Mouse (Mus musculus): ENCODE results near the gene Alk. TPM values are rescaled to one million over a fixed set of nuclear protein-coding genes. Genes with fewer than 3 reads are reported as not detected.

Alk gene
- polyA plus RNA-seq, 1 experiment from 2014 or later, result 0.03 TPM

DNA sequence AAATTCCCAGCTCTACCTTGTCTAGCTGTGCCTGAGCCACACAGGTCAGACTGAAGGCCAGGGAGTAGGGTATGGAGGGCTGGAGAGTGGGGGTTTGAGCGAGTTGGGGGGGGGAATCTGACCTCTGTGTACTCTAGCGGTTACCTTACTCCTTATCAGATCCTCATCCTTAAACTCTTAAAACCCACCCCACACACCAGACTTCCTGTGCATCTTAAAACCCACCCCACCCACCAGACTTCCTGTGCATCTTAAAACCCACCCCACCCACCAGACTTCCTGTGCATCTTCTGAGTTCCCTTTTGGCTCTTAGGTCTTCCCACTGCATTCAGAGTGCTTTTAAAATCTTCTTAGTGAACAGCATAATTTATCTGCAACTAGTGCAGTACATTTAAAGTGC, 422.0 kb downstream of the Alk start:
- Histone ChIP-seq H3K27ac (ENCODE audit: low read depth) (no peak overlapping the region), H3K9me3 (ENCODE audit: low read depth, low read length) (no peaks in the 10 kb centered on the region), H3K4me3 (ENCODE audit: low read depth, low read length) (no peak overlapping the region), H3K4me2 (no peak overlapping the region), H3K36me3 (ENCODE audit: insufficient read depth) (no peaks in the 10 kb centered on the region), H3K9ac (no peak overlapping the region), H3K4me1 (ENCODE audit: insufficient read depth) (no peaks in the 10 kb centered on the region), H3K27me3 (ENCODE audit: insufficient read depth, low read length) (no peaks in the 10 kb centered on the region)
- 59% methylated on average over 2 of the region's 2 CpGs for WGBS
- no peak for TF ChIP-seq CTCF (IDR thresholded peaks at IDR 0.05; ENCODE audit: low read depth)
- no peak for DNase-seq
- no peak for ATAC-seq (ENCODE audit: insufficient read depth)

DNA sequence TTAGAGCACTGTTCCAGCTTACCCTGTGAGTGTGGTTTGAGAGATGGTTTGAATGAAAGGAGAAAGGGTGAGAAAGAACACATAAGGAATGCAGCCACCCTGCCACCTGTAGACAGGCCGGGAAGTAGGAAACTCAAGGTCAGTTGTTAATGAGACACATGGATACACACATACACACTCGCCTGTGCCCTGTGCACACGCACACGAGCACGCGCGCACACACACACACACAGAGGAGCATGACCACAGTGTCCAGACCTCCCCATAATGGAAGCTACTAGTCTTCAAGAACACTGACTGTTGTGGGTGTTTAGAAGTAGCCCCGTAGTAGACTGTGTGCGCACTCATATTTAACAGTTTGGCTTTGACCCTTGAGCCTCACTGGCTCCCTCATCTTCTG, 424.2 kb downstream of the Alk start:
- DNase-seq (no peak), ATAC-seq (ENCODE audit: insufficient read depth) (no peak)
- no peak overlapping the region for H3K4me3 ChIP-seq (ENCODE audit: low read depth, low read length)
- H3K27ac ChIP-seq (ENCODE audit: low read depth), result no peak overlapping the region
- no peak for TF ChIP-seq CTCF (IDR thresholded peaks at IDR 0.05; ENCODE audit: low read depth)
- no peak overlapping the region for H3K4me2 ChIP-seq
- H3K9me3 ChIP-seq (ENCODE audit: low read depth, low read length), result no peaks in the 10 kb centered on the region
- 88% methylated on average over 9 of the region's 9 CpGs for WGBS
- H3K9ac ChIP-seq, result no peak overlapping the region
- H3K4me1 ChIP-seq (ENCODE audit: insufficient read depth), result no peaks in the 10 kb centered on the region
- H3K27me3 ChIP-seq (ENCODE audit: insufficient read depth, low read length), result no peaks in the 10 kb centered on the region
- no peaks in the 10 kb centered on the region for H3K36me3 ChIP-seq (ENCODE audit: insufficient read depth)

DNA sequence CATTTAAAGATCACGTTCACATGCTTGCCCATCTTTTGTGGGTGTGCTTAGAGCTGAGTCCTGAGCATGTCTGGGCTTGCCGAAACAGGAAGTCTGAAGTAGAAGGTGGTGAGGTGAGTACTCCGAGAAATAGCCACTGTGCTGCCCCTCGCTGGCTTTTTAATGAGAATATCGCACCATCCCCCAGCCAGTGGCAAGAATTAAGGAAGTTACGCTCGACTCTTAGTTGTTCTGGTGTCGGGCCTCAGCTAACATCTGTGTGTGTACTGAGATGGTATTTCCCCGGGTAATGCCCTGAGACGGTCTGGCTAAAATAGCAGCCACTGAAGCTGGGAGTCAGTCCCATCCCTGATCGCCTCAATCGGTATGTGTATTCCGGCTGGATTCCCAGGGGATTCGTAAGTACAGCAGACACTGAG, 424.7 kb downstream of the Alk start:
- Histone ChIP-seq H3K27me3 (ENCODE audit: insufficient read depth, low read length) (no peaks in the 10 kb centered on the region), H3K9ac (no peak overlapping the region), H3K4me3 (ENCODE audit: low read depth, low read length) (no peak overlapping the region), H3K4me1 (ENCODE audit: insufficient read depth) (no peaks in the 10 kb centered on the region), H3K27ac (ENCODE audit: low read depth) (no peak overlapping the region), H3K36me3 (ENCODE audit: insufficient read depth) (no peaks in the 10 kb centered on the region), H3K9me3 (ENCODE audit: low read depth, low read length) (no peaks in the 10 kb centered on the region), H3K4me2 (no peak overlapping the region)
- DNase-seq (no peak), ATAC-seq (ENCODE audit: insufficient read depth) (no peak)
- 86% methylated on average over 14 of the region's 14 CpGs for WGBS
- no peak for TF ChIP-seq CTCF (IDR thresholded peaks at IDR 0.05; ENCODE audit: low read depth)

DNA sequence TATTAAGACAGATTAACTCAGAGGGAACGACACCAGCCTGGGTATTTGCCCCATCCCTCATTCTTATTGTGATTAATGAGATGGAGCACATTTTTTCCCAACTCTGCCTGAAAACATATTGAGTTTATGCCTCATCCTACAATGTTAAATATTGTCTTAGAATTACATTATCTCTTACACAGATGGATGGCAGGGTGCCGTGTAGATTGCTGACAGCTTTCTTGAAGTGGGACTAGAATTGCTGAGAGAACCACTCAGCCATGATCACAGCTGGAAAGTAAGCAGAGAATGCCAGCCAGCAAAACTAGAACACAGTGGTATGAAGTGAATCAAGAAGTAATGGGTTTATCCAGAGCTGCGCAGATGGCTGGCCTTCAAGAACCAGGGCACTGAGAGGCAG, 430.6 kb downstream of the Alk start:
- Histone ChIP-seq H3K27me3 (ENCODE audit: insufficient read depth, low read length) (no peaks in the 10 kb centered on the region), H3K4me2 (no peak overlapping the region), H3K4me3 (ENCODE audit: low read depth, low read length) (no peak overlapping the region), H3K9ac (no peak overlapping the region), H3K36me3 (ENCODE audit: insufficient read depth) (no peaks in the 10 kb centered on the region), H3K27ac (ENCODE audit: low read depth) (no peak overlapping the region), H3K4me1 (ENCODE audit: insufficient read depth) (no peaks in the 10 kb centered on the region), H3K9me3 (ENCODE audit: low read depth, low read length) (no peaks in the 10 kb centered on the region)
- ATAC-seq (ENCODE audit: insufficient read depth) (no peak), DNase-seq (no peak)
- TF ChIP-seq CTCF (IDR thresholded peaks at IDR 0.05; ENCODE audit: low read depth), result no peak
- 65% methylated on average over 3 of the region's 3 CpGs for WGBS

DNA sequence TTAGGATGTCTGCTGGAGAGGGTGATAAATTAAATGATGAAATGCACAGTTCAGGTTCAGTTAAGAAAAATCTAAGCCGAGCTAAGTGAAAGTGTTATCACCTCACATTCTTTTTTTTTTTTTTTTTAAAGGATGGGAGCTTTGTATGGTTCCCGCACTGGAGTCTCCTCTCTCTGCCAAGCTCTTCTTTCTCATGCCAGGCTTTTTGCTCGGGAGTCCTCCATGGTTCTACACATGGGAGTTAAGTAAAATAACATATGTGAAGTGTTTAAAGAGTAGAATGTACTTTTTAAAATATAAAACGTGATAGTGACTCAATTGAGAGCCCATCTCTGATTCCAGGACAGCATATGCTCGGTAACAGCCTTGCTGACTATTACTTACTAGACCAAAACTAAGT, 436.3 kb downstream of the Alk start:
- ATAC-seq (ENCODE audit: insufficient read depth) (no peak), DNase-seq (no peak)
- Histone ChIP-seq H3K36me3 (ENCODE audit: insufficient read depth) (no peaks in the 10 kb centered on the region), H3K27ac (ENCODE audit: low read depth) (no peak overlapping the region), H3K4me2 (no peak overlapping the region), H3K4me1 (ENCODE audit: insufficient read depth) (no peaks in the 10 kb centered on the region), H3K27me3 (ENCODE audit: insufficient read depth, low read length) (no peaks in the 10 kb centered on the region), H3K4me3 (ENCODE audit: low read depth, low read length) (no peak overlapping the region), H3K9me3 (ENCODE audit: low read depth, low read length) (no peaks in the 10 kb centered on the region), H3K9ac (no peak overlapping the region)
- 69% methylated on average over 5 of the region's 5 CpGs for WGBS
- TF ChIP-seq CTCF (IDR thresholded peaks at IDR 0.05; ENCODE audit: low read depth), result no peak

DNA sequence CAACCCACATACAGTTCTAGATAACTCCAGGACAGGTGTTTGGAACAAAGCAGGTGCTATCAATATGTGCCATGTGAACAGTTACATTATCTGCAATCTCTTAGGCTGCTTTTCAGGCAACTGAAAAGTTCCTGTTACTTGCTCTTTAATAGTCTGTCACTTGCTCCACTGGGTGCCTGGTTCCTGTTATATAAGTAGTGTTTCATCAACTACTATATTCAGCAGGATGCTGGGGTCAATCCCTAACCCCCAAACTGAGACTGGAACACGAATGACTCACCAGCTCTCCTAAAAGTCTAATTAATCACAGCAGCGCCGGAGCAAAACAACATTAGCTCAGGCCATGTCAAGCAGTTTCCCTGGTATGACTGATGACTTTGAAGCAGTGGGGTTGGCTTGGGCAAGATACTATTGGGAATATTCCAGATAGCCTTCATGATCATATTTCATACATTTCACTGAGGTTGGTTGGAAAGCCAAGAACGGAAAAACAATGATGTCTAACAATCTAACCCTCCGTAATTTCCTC, 445.5 kb downstream of the Alk start:
- DNase-seq, result no peak
- Histone ChIP-seq H3K27me3 (ENCODE audit: insufficient read depth, low read length) (no peaks in the 10 kb centered on the region), H3K36me3 (ENCODE audit: insufficient read depth) (no peaks in the 10 kb centered on the region), H3K4me1 (ENCODE audit: insufficient read depth) (no peaks in the 10 kb centered on the region), H3K4me2 (no peak overlapping the region), H3K27ac (ENCODE audit: low read depth) (no peak overlapping the region), H3K9ac (no peak overlapping the region), H3K9me3 (ENCODE audit: low read depth, low read length) (no peaks in the 10 kb centered on the region), H3K4me3 (ENCODE audit: low read depth, low read length) (no peak overlapping the region)
- 33% methylated on average over 5 of the region's 5 CpGs for WGBS
- ATAC-seq (ENCODE audit: insufficient read depth), result no peak
- no peak for TF ChIP-seq CTCF (IDR thresholded peaks at IDR 0.05; ENCODE audit: low read depth)

DNA sequence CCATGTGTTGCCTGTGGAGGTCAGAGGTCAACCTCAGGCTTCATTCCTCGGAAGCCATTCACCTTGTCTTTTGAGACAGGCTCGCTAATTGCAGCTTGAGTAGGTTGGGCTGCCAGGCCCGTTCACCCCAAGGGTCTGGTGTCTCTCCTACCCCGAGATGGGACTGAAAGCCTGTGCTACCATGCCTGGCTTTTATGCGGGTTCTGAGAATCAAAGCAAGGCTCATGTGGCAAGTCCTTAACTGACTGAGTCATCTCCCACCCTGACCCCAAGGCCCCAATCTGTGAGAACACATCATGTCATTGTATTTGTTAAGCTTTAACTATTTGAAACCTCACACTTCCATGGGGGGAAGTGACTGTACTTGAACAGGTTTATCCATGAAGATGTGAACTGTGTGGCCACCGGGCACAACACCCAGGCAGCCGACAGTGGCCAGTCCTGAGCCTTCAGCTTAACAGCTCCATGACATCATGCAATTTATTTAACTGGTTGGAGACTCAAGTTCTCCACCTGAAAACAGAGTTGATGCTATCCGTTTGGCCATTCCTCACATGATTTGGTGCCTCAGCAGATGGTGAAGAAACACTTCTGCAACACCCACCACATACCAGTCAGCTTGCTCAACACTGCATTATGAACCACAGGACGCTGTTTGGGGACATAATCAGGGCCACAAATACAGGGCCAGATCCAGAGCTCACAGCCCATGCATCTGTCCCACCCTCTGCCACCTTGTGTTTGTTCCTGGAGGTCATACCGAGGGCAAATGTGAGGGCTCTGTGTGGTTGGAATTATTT, 446.4 kb downstream of the Alk start:
- Histone ChIP-seq H3K27me3 (ENCODE audit: insufficient read depth, low read length) (no peaks in the 10 kb centered on the region), H3K36me3 (ENCODE audit: insufficient read depth) (no peaks in the 10 kb centered on the region), H3K9me3 (ENCODE audit: low read depth, low read length) (no peaks in the 10 kb centered on the region), H3K4me2 (no peak overlapping the region), H3K27ac (ENCODE audit: low read depth) (no peak overlapping the region), H3K9ac (no peak overlapping the region), H3K4me1 (ENCODE audit: insufficient read depth) (no peaks in the 10 kb centered on the region), H3K4me3 (ENCODE audit: low read depth, low read length) (no peak overlapping the region)
- DNase-seq (no peak), ATAC-seq (ENCODE audit: insufficient read depth) (no peak)
- TF ChIP-seq CTCF (IDR thresholded peaks at IDR 0.05; ENCODE audit: low read depth), result no peak
- WGBS, result 57% methylated on average over 10 of the region's 10 CpGs
